Mouse (Mus musculus): ENCODE data around the gene Rnf150. TPM values are rescaled to one million over a fixed set of nuclear protein-coding genes. Genes with fewer than 3 reads are reported as not detected.

Gene Rnf150
- total and polyA plus RNA-seq, 3 experiments, result not detected

- Histone ChIP-seq H3K27me3 (ENCODE audit: control insufficient read depth in 1 of 2, insufficient read depth in 2 of 2, low read length in 2 of 2) (no peaks in the 10 kb centered on the region), H3K27ac (ENCODE audit: control insufficient read depth, low read depth, low read length) (no peak overlapping the region), H3K79me2 (ENCODE audit: control insufficient read depth, insufficient read depth, low read length, poor library complexity) (no peaks in the 10 kb centered on the region), H3K9me3 (replicated peaks; ENCODE audit: insufficient read depth, low read length) (no peaks in the 10 kb centered on the region), H3K4me1 (ENCODE audit: control insufficient read depth in 1 of 2, insufficient read depth in 2 of 2, low read length in 2 of 2) (no peaks in the 10 kb centered on the region), H3K36me3 (ENCODE audit: control insufficient read depth in 1 of 2, insufficient read depth in 2 of 2, low read length in 2 of 2) (no peaks in the 10 kb centered on the region), H3K4me3 (ENCODE audit: control insufficient read depth in 1 of 2, insufficient read depth in 1 of 2, low read depth in 2 of 2, low read length in 2 of 2) (no peak overlapping the region), H3K9ac (ENCODE audit: control insufficient read depth, low read depth, low read length, poor library complexity, severe bottlenecking) (no peak overlapping the region)
- TF ChIP-seq TAL1 (IDR thresholded peaks at IDR 0.05; ENCODE audit: low read length) (no peak), MAZ (IDR thresholded peaks at IDR 0.05; ENCODE audit: low read depth, low read length) (no peak), UBTF (IDR thresholded peaks at IDR 0.05; ENCODE audit: borderline replicate concordance, insufficient read depth, low read depth, low read length) (no peak), RAD21 (IDR thresholded peaks at IDR 0.05; ENCODE audit: low read depth, low read length) (no peak)
- no peak for DNase-seq (ENCODE audit: low read depth, low spot score)
Measured at GRCm38 (mm10) chr8:83135086-83135485, 271.9 kb downstream of the Rnf150 start.

GRCm38 (mm10) chr8:83140068-83140467, 276.9 kb downstream of the Rnf150 start:
- Histone ChIP-seq H3K4me1 (ENCODE audit: control insufficient read depth in 1 of 2, insufficient read depth in 2 of 2, low read length in 2 of 2) (no peaks in the 10 kb centered on the region), H3K9me3 (replicated peaks; ENCODE audit: insufficient read depth, low read length) (no peaks in the 10 kb centered on the region), H3K27me3 (ENCODE audit: control insufficient read depth in 1 of 2, insufficient read depth in 2 of 2, low read length in 2 of 2) (no peaks in the 10 kb centered on the region), H3K27ac (ENCODE audit: control insufficient read depth, low read depth, low read length) (no peak overlapping the region), H3K79me2 (ENCODE audit: control insufficient read depth, insufficient read depth, low read length, poor library complexity) (no peaks in the 10 kb centered on the region), H3K36me3 (ENCODE audit: control insufficient read depth in 1 of 2, insufficient read depth in 2 of 2, low read length in 2 of 2) (no peaks in the 10 kb centered on the region), H3K9ac (ENCODE audit: control insufficient read depth, low read depth, low read length, poor library complexity, severe bottlenecking) (no peak overlapping the region), H3K4me3 (ENCODE audit: control insufficient read depth in 1 of 2, insufficient read depth in 1 of 2, low read depth in 2 of 2, low read length in 2 of 2) (no peak overlapping the region)
- TF ChIP-seq JUND (IDR thresholded peaks at IDR 0.05; ENCODE audit: low read depth, low read length), result no peak
- TF ChIP-seq SIN3A (IDR thresholded peaks at IDR 0.05; ENCODE audit: low read length), result no peak
- no peak for TF ChIP-seq NRF1 (IDR thresholded peaks at IDR 0.05; ENCODE audit: insufficient read depth, low read depth, low read length, poor library complexity, severe bottlenecking)
- TF ChIP-seq POLR2A (IDR thresholded peaks at IDR 0.05; ENCODE audit: control insufficient read depth in 1 of 2, insufficient read depth in 1 of 2, low read depth in 1 of 2, low read length in 2 of 2, poor library complexity in 1 of 2), result no peak
- no peak for TF ChIP-seq POLR2AphosphoS2 (IDR thresholded peaks at IDR 0.05; ENCODE audit: low read length)
- TF ChIP-seq MAFK (IDR thresholded peaks at IDR 0.05; ENCODE audit: borderline replicate concordance, low read depth, low read length), result no peak
- no peak for TF ChIP-seq SMC3 (IDR thresholded peaks at IDR 0.05; ENCODE audit: low read depth, low read length)
- no peak for TF ChIP-seq MXI1 (IDR thresholded peaks at IDR 0.05; ENCODE audit: low read depth, low read length)
- TF ChIP-seq CHD1 (IDR thresholded peaks at IDR 0.05; ENCODE audit: low read depth, low read length), result no peak
- DNase-seq (ENCODE audit: low read depth, low spot score), result no peak

GRCm38 (mm10) chr8:83140701-83141111, 277.6 kb downstream of the Rnf150 start:
- no peaks in the 10 kb centered on the region for H3K36me3 ChIP-seq (ENCODE audit: control insufficient read depth in 1 of 2, insufficient read depth in 2 of 2, low read length in 2 of 2)
- TF ChIP-seq E2F4 (IDR thresholded peaks at IDR 0.05; ENCODE audit: borderline replicate concordance, low read depth, low read length) (no peak), MXI1 (IDR thresholded peaks at IDR 0.05; ENCODE audit: low read depth, low read length) (no peak), NELFE (IDR thresholded peaks at IDR 0.05; ENCODE audit: low read depth, low read length) (no peak), POLR2A (IDR thresholded peaks at IDR 0.05; ENCODE audit: control insufficient read depth in 1 of 2, insufficient read depth in 1 of 2, low read depth in 1 of 2, low read length in 2 of 2, poor library complexity in 1 of 2) (no peak), TAL1 (IDR thresholded peaks at IDR 0.05; ENCODE audit: low read length) (no peak), POLR2AphosphoS2 (IDR thresholded peaks at IDR 0.05; ENCODE audit: low read length) (no peak)
- DNase-seq (ENCODE audit: low read depth, low spot score), result no peak
- no peak overlapping the region for H3K9ac ChIP-seq (ENCODE audit: control insufficient read depth, low read depth, low read length, poor library complexity, severe bottlenecking)
- no peak overlapping the region for H3K27ac ChIP-seq (ENCODE audit: control insufficient read depth, low read depth, low read length)
- no peaks in the 10 kb centered on the region for H3K4me1 ChIP-seq (ENCODE audit: control insufficient read depth in 1 of 2, insufficient read depth in 2 of 2, low read length in 2 of 2)
- no peaks in the 10 kb centered on the region for H3K27me3 ChIP-seq (ENCODE audit: control insufficient read depth in 1 of 2, insufficient read depth in 2 of 2, low read length in 2 of 2)
- no peaks in the 10 kb centered on the region for H3K9me3 ChIP-seq (replicated peaks; ENCODE audit: insufficient read depth, low read length)
- H3K79me2 ChIP-seq (ENCODE audit: control insufficient read depth, insufficient read depth, low read length, poor library complexity), result no peaks in the 10 kb centered on the region
- no peak overlapping the region for H3K4me3 ChIP-seq (ENCODE audit: control insufficient read depth in 1 of 2, insufficient read depth in 1 of 2, low read depth in 2 of 2, low read length in 2 of 2)

Other genes starting within 250 kb of the Rnf150 start
- 84.5 and 95.6 TPM in 2 replicates for gene Zfp330, start 89.2 kb upstream of the Rnf150 start, total RNA-seq (2012; rRNA removed)
- gene Zfp330, start 89.2 kb upstream of the Rnf150 start, polyA plus RNA-seq (2012; ENCODE audit: insufficient read depth in 1 of 2, insufficient read length in 2 of 2, low read depth in 1 of 2, low replicate concordance in 2 of 2, missing spikeins in 1 of 2), result 10 to 100 TPM in 1 of 2 experiments, not detected in 1; 94.6 TPM

Measured in MEL (cell line).